Mouse (Mus musculus): ENCODE measurements around the gene Bnipl.

Bnipl gene

DNA sequence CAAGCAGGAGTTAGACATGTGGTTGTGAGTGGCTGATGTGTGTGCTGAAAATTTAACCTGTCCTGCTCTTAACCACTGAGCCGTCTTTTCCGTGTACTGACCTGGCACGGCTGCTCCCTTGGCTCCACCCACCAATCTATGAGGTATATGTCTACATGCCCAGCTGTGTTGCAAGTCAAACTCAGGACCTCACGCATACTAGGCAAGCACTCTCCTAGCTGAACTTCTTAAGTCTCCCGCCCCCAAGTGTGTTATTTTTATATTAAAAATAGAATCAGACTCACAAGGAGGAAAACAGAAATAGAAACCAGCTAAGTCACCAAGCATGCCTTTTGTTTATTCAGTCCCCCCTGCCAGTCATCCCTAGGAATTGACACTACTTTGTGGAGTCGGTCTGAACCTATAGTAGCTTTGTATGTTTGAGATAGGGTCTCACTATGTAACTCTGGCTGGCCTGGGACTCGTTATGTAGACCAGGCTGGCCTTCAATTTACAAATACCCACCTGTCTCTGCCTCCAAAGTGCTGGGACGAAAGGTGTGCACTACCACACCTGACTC, 13.4 kb downstream of the Bnipl start:
- peak; percentile 37 for DNase-seq (ENCODE audit: low read depth, low spot score)

- DNase-seq (ENCODE audit: low read depth, low spot score), result no peak
Measured at GRCm38 (mm10) chr3:95235386-95236301, 15.3 kb downstream of the Bnipl start.

DNA sequence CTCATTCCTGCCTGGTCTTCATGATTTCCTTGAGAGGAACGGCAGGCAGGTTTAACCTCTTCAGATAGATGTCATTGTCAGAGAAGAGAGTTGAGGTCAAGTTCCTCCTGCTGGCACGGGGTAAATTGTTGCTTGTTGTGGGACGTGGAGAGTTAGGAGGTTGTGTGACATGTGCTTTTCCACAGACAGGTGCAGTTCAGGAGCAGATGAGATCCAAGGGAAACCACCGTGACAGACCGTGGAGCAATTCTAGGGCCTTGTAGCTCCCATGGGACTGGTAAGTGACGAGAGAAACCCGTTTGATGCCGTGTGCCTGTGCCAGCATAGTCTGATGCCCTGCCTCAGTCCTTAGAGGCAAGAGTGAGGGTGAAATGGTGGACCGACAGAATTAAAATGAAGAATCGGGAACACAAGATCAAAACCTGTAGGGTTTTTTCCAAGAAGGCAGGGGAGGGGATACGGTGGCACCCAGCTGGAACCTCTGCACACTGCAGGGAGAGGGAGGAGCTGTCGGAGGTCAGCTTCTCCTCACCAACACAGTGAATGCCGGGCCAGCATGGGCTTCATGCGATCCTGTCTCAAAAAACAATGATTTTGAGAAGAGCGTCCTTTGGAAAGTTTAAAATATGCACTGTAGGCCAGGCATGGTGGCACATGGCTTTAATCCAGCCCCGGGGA, 17.6 kb downstream of the Bnipl start:
- DNase-seq (ENCODE audit: low read depth, low spot score), result no peak

- peak; percentile 34 for DNase-seq (ENCODE audit: low read depth, low spot score)
Measured at GRCm38 (mm10) chr3:95232771-95233170, 18.2 kb downstream of the Bnipl start.

DNA sequence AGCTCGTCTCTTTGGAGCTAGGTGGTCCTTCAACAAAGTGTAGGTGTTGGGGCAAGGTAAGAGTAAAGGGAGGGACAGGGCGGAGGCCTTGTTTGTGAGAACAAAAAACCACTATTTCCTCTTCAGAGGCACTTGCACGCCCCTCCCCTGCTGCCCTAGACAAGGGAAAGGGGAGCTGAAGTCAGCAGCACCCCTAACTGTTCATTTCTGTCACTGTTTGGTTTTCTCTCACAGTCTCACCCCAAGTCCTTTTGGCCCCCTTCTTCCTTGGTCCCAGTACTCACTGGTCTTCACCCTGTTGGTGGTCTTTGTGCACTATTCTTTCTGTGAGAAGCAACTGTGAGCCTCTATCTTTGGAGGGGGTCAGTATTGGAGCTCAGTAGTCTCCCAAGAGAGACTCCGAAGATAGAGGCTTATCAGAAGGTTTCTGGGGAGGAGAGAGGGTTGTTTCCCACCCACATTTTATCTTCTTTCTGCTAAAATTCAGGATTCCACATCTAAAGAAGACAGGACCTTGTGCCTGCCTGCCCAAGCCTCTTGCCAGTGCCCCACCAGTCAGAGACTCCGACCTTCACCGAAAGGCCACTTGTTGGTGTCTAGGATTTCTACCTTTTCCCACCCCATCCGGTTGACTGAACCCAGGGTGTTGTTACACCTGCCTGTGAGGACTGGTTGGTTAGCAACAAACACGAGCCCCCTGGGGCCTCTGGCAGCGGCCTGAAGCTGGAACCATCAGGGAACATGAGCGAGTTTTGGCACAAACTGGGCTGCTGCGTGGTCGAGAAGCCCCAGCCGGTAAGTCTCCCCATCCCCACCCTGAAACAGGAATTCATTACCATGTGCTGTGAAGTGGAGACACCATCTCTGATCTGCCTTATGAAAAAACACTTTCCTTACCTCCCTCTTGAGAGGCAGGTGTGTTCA, 19.4 kb downstream of the Bnipl start, which contains the start of gene Mllt11:
Gene Mllt11, minus strand, starts transcription at position 874 of the 924 bp plus-strand sequence.
- DNase-seq (ENCODE audit: low read depth, low spot score), result no peak

DNA sequence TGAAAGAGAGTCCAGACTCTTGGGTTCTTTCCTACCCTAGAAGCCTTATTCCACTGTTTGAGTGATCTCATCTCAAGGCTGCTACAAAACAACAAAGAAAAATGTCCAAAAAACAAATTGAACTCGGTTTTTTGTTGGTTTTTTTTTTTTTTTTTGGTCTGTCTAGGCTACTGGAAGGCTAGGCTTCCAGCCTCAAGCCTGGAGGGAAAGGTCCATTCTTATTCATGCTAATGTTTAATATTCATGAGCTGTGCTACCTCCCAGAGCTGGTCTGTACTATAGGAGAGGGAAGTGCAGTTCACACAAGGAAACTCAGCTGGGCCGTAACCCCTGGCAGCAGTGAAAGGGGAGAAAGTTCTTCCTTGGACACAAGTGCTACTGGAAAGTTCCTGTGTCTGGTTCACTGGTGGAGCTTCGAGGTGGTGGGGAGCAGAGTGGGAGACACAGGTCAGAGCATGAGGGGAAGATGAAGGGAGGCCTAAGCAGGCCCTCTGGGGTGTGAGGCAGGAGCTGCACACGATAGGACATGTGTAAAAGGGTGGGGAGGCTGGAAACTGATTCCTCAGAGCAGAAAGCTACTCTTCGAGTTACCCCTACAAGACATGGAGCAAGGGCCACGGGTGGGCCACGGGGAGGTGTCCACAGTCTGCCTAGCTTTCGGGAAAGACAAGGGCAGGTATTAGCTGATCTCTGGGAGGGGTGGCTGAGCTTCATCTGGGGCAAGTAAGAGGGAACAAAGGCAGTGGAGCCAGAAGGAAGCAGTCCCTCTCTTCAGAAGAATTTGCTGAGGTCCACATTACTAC, 20.3 kb downstream of the Bnipl start:
- no peak for DNase-seq (ENCODE audit: low read depth, low spot score)

DNA sequence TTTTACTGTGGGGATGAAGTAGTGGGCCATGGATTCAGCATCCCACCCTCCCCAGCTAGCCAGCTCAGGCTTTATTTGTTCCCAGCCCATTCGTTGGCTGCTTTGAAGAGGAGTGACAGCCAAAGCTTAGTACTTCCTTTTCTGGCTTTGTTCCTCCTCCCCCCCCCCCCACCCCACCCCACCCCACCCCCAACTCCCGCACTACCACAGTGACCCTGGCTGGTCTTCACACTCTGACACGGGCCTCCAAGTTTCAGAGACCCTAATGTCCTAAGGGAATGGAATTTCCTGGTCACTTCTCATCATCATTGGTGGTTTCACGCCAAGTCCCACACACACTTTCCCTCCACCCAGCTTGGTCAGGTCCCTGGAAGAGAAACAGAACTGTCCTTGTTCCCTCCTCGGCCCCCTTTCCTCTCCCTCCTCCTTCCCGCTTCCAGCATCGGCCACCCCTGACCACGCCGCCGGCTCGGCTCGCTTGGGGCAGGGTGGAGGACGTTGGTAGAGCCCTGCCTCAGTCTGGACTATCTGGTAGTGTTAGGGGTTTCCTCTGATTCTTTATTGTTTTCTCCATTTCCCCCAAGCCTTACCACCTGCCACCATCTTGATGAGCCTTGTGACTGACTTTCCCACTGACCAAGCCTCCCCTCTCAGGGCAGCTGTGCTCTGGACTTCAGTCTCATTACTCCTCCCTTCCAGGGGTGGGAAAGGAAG, 21.1 kb downstream of the Bnipl start:
- DNase-seq (ENCODE audit: low read depth, low spot score), result peak; percentile 69

- DNase-seq (ENCODE audit: low read depth, low spot score), result peak; percentile 81
Measured at GRCm38 (mm10) chr3:95228894-95229780, 21.9 kb downstream of the Bnipl start.

DNA sequence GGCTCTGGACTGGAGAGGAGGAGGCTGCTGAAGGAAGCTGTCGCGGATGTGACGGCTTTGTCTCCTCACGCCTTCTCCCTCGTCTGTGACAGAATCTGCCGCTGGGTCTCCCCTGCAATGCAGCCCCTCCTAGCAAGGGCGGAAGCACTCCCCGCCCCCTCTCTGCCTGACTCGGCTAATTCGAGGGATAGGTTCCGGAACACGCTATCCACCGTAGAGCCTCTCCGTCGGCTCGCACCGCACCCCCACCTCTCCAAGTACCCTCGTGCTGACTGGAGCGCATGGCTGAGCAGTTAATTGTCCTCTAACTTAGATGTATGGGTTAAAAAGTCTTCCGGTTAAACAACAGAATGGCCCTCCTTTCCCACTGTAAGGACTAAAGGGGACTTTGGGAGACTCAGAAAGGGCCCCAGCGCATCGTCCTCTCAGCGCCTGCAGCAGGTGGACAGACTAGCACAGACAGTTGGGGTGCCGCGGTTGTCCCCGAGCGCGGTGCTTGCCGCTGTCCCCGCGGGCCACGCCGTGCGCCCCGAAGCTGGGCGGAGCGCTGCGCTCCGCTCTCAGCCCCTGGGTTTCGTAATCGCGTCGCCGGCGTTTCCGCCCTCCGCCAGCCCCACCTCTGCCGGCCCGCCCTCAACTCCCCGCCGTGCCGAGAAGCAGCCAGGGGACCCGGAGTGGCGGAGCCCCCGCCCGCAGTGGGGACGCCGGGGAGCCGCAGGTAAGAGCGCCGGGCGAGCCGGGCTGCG, 22.7 kb downstream of the Bnipl start, which contains the start of gene Cdc42se1:
Gene Cdc42se1, plus strand, starts transcription at position 585 of the 746 bp plus-strand sequence.
- peak; percentile 96 for DNase-seq (ENCODE audit: low read depth, low spot score)

GRCm38 (mm10) chr3:95227214-95227613, 23.8 kb downstream of the Bnipl start:
- DNase-seq (ENCODE audit: low read depth, low spot score), result peak; percentile 60

DNA sequence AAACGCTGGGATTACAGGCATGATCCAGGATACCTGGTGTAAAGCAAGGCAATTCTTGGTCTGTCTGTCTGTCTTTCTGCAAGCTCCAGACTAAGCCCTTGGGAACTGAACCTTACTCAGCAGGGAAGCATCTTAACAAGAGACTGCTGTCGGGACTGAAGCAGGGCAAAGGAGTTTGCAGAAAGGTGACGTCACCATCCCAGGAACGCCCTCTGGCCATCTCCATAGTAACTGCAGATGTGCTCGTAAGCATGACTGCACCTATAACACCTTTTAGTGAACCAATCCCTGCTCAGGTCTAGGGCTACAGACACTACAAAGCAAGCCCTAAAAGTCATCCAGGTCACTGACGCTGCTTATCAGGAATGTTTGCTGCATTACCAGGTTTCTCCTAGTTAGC, 26.7 kb downstream of the Bnipl start:
- peak; percentile 81 for DNase-seq (ENCODE audit: low read depth, low spot score)

- no peak for DNase-seq (ENCODE audit: low read depth, low spot score)
Measured at GRCm38 (mm10) chr3:95223041-95223440, 28.0 kb downstream of the Bnipl start.

DNA sequence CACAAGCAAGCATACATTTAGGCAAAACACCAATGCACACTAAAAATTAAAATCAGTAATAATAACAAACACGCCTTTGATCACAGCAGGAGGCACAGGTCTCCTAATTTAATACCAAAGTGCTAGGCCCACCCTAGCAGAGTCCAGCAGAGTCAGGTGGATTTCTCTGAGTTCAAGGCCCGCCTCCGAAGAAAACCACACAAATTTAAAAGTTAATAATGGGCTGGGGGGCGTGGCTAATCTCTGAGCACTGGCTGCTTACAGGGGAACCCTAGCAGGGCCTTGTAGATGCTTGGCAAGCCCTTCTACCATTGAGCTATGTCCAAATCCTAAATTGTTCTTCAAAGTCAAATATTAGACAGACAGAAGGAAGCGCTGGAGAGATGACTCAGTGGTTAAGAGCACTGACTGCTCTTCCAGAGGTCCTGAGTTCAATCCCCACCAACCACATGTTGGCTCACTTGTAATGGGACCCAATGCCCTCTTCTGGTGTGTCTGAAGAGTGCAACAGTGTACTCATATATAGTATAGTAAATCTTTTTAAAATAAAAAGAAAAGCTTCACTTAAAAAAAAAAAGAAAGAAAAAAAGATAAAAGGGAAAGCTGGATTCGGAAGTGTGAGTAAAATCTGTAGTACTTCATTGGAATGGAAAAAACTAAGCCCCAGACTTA, 32.4 kb downstream of the Bnipl start:
- no peak for DNase-seq (ENCODE audit: low read depth, low spot score)

DNA sequence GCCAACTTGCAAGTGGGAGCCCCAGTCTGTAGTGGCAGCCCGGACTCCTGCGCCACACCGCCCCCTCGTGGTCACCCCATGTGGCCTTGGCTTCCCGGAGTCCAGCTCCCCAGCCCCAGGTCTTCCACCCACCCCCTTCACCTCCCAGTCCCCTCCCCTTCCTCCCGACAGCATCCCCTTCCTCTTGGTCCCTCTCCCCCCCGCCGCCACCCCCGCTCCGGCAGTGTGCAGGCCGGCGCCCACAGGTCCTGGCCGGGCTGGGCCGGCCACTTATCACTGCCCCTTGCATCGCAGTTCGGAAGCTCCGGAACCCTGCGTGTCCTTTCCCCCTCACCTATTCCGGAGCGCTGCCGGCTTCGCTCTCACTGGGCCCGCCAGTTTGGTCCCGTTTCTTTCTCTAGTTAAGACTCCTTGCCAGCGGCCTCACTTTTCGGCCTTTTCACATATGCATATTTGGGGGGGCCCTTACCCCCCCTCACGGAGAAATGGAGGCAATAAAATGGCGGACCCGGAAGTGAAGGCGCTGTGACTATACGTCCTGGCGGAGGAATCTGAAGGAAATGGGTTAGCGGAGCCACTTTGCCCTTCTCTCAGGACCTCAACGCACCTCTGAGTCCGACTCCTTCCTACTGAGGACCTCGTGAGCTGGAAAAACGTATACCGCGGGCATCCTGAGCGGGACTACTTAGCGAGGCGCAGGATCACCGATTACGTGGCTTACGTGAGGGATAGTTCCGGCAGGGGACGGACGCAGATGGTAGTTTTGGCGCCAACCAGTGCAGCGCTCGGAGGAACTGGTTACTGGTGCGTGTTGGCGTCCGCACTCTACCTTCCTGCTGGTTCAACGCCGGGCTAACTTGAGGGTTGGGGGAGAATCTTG, 33.5 kb downstream of the Bnipl start, which contains the start of gene Gabpb2:
Gene Gabpb2, minus strand, starts transcription at position 662 of the 880 bp plus-strand sequence.
- peak; percentile 98 for DNase-seq (ENCODE audit: low read depth, low spot score)

DNA sequence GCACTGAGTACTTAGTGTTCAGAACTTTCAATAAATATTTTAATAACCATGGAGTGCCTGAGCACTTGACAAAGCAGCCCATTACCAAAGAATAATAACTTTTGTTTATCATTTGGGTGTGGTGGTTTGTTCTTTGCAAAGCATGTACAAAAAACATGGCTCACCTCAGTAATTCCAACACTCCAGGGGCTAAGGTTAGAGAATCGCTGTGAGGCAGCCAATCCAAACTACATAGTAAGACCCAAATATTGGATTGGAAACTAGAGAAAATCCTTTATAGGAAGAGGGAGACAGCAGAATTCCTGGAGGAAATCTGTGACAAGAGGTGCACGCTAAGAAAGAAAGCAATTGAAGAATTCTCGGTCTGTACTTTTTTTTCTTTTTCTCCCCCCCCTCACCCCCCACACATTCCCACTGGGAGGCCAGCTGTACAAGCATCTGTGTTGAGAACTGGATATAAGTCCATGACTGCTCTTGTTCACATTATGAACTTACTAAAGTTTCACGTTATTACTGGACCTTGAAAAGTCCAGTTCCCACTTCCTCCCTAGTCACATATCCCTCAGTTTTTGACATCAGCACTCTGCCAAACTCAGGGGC, 34.2 kb downstream of the Bnipl start:
- DNase-seq (ENCODE audit: low read depth, low spot score), result no peak

GRCm38 (mm10) chr3:95213609-95213975, 37.4 kb downstream of the Bnipl start:
- DNase-seq (ENCODE audit: low read depth, low spot score), result no peak
